In genomic region chr17:64573981-64574380, GRCm38 (mm10) we compare ENCODE assay signal across 29 mouse cellular contexts. TPM values are rescaled to one million over a fixed set of nuclear protein-coding genes. Genes with fewer than 3 reads are reported as not detected.
DNase-seq lines count a peak whose midpoint lies in the region; ATAC-seq and TF ChIP-seq lines count a peak whose summit lies in the region.
"Had no signal": no experiment of that assay in that cellular context is flagged by ENCODE, and none has a peak within 500 bp of the region (broad histone marks: within the 10 kb centered on the region; RNA-seq: fewer than 3 reads in every experiment).

No protein-coding gene starts in this region.

- H3K27me3 ChIP-seq in forebrain, postnatal 0 days (ENCODE audit: insufficient read depth, low read length): no peaks in the 10 kb centered on the region
- H3K27me3 ChIP-seq in forebrain, embryonic 15.5 days: no peaks in the 10 kb centered on the region
- H3K27me3 ChIP-seq: CH12.LX; embryonic facial prominence, embryonic 13.5 days; embryonic facial prominence, embryonic 15.5 days; forebrain, embryonic 12.5 days had no signal

- H3K9me3 ChIP-seq in forebrain, postnatal 0 days (ENCODE audit: low read length): no peaks in the 10 kb centered on the region
- no peaks in the 10 kb centered on the region for H3K9me3 ChIP-seq in forebrain, embryonic 15.5 days
- H3K9me3 ChIP-seq: embryonic facial prominence, embryonic 15.5 days; forebrain, embryonic 12.5 days had no signal

- 81% methylated on average over 9 of the region's 9 CpGs for WGBS in forebrain, postnatal 0 days
- 84% methylated on average over 9 of the region's 9 CpGs for WGBS in forebrain, embryonic 15.5 days

- ATAC-seq in forebrain, postnatal 0 days: peak; percentile 38; the same call in 1 of the 2 replicates
- ATAC-seq in forebrain, embryonic 15.5 days (replicated peaks): no peak
- ATAC-seq: activated CD4-positive, CD25-positive, alpha-beta regulatory T cell, adult 4 months; CD4-positive, CD25-positive, alpha-beta regulatory T cell, adult 4 months; forebrain, embryonic 14.5 days; Patski had no signal

- intact Hi-C loops in heart, postnatal 10 days (cut with DNase I): no loop called here

- no peak overlapping the region for H3K27ac ChIP-seq in forebrain, postnatal 0 days (ENCODE audit: low read depth, low read length)
- no peak overlapping the region for H3K27ac ChIP-seq in forebrain, embryonic 15.5 days (replicated peaks)
- H3K27ac ChIP-seq: embryonic facial prominence, embryonic 13.5 days; embryonic facial prominence, embryonic 15.5 days; forebrain, embryonic 10.5 days; forebrain, embryonic 12.5 days had no signal

- no peak overlapping the region for H3K9ac ChIP-seq in forebrain, postnatal 0 days
- H3K9ac ChIP-seq in forebrain, embryonic 15.5 days (replicated peaks): no peak overlapping the region
- H3K9ac ChIP-seq: embryonic facial prominence, embryonic 13.5 days; embryonic facial prominence, embryonic 15.5 days; forebrain, embryonic 12.5 days had no signal

- no peaks in the 10 kb centered on the region for H3K36me3 ChIP-seq in forebrain, postnatal 0 days (ENCODE audit: insufficient read depth)
- no peaks in the 10 kb centered on the region for H3K36me3 ChIP-seq in forebrain, embryonic 15.5 days
- H3K36me3 ChIP-seq: embryonic facial prominence, embryonic 13.5 days; embryonic facial prominence, embryonic 15.5 days; forebrain, embryonic 10.5 days; forebrain, embryonic 12.5 days; G1E had no signal

- no peak for DNase-seq in forebrain, postnatal 0 days
- DNase-seq in heart, adult 11 months: peak; percentile 16
- DNase-seq in heart, postnatal 10 days: no peak
- peak; percentile 14 for DNase-seq in layer of hippocampus, adult 9-11 months
- no peak for DNase-seq in layer of hippocampus, adult 11-12 months (ENCODE audit: low spot score)
- peak; percentile 54 for DNase-seq in brain, adult 2 months (ENCODE audit: low read depth, low spot score)
- DNase-seq: adrenal gland, adult 8-10 months; adrenal gland, postnatal 14 days; adrenal gland, postnatal 36 days; B cell, adult 2 months; cerebellum, adult 11 months; cerebellum, adult 18-20 months; cerebellum, adult 8-10 months; cerebellum, adult 9-11 months; cerebellum, postnatal 14 days; cerebellum, postnatal 36 days; embryo, embryonic 11 days had no signal

- no peaks in the 10 kb centered on the region for H3K4me1 ChIP-seq in forebrain, postnatal 0 days (ENCODE audit: insufficient read depth)
- H3K4me1 ChIP-seq in forebrain, embryonic 15.5 days: no peaks in the 10 kb centered on the region
- H3K4me1 ChIP-seq: embryonic facial prominence, embryonic 15.5 days; forebrain, embryonic 12.5 days had no signal

- H3K4me2 ChIP-seq in forebrain, postnatal 0 days (ENCODE audit: low read depth): no peak overlapping the region
- H3K4me2 ChIP-seq in forebrain, embryonic 15.5 days (replicated peaks): no peak overlapping the region
- H3K4me2 ChIP-seq: embryonic facial prominence, embryonic 13.5 days; embryonic facial prominence, embryonic 15.5 days; forebrain, embryonic 12.5 days had no signal

- no peak for TF ChIP-seq CTCF in forebrain, postnatal 0 days (IDR thresholded peaks at IDR 0.05; ENCODE audit: low read depth)

- H3K4me3 ChIP-seq in forebrain, postnatal 0 days (ENCODE audit: low read depth, low read length): no peak overlapping the region
- H3K4me3 ChIP-seq in forebrain, embryonic 15.5 days: no peak overlapping the region
- H3K4me3 ChIP-seq: embryonic facial prominence, embryonic 13.5 days; embryonic facial prominence, embryonic 15.5 days; erythroblast, embryonic 14.5 days; forebrain, embryonic 10.5 days; forebrain, embryonic 12.5 days had no signal

RNA-seq across cellular contexts. Expression of gene Man2a1, which starts 26.6 kb away (rescaled TPM):
- total RNA-seq in forebrain, postnatal 0 days (2014; rRNA removed): 11.0 and 19.9 TPM in 2 replicates
- 1.4 and 2.2 TPM in 2 replicates for polyA plus RNA-seq in forebrain, postnatal 0 days (2015; fragmentation: Nextera tagmentation; extraction: Ambion mirVana)
- polyA plus RNA-seq in forebrain, embryonic 15.5 days (2015; fragmentation: Nextera tagmentation; extraction: Ambion mirVana): 3.4 and 3.5 TPM in 2 replicates
- 10 to 100 TPM; 27.5 to 35.6 TPM for total RNA-seq in heart, postnatal 10 days (2021)
- total RNA-seq: G1E had no signal
- polyA plus RNA-seq: G1E had no signal

Comparison
In these comparisons a context has a peak if more than half of its experiments do, and no peak if none do; other contexts are left out.
1. DNase-seq: peak in heart, adult 11 months (single experiment), layer of hippocampus, adult 9-11 months (single experiment) and brain, adult 2 months (single experiment); none in forebrain, postnatal 0 days (single experiment), heart, postnatal 10 days (0 of 2) and layer of hippocampus, adult 11-12 months (single experiment).